Mouse (Mus musculus): ENCODE results near the gene Gng7. TPM values are rescaled to one million over a fixed set of nuclear protein-coding genes. Genes with fewer than 3 reads are reported as not detected.

The Gng7 gene
- total RNA-seq, 2 experiments from 2014 or later: 66.6 to 111 TPM

DNA sequence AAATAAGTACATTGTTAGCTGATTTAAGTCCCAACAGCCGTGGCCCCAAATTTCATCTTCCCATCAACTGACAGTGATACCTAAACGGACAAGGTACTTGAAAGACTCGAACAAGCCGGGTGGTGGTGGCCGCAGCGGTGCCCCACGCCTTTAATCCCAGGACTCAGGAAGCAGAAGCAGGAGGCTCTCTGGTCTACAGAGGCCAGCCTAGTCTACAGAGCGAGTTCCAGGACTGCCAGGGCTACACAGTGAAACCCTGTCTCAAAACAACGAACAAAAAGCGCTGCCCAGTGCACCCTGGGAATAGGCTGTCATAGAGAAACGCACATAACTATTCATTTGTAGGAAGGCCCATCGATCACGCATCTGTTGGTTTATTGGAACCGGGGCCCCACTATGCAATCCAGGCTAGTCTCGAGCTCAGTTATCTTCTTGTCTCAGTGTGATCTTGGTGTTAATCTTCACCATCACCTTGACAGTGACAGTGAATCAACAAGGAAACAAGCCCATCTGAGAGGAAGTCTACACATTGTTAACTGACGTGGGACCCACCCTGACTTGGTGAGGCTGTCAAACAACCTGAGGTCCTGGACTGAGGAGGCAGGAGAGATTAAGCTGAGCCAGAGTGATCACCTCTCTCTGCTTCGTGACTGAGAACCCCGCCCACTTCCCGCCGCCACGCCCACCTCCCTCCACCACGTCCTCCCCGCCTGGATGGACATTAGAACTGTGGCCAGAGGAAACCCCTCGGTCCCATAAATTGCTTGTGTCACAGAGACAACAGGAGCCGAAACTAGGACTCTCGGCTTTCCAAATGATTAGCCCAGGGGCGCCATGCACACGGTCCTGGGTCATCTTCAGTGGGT, 14.3 kb downstream of the Gng7 start:
- intact Hi-C loops (cut with DNase I): loop anchor here (1.0 kb wide), 2 partner anchors 37 to 41 kb away; partner anchors contain the start of gene Slc39a3
- TF ChIP-seq CTCF (IDR thresholded peaks at IDR 0.05): no peak
- H3K27ac ChIP-seq: peak overlapping the region; percentile 76
- H3K4me3 ChIP-seq: no peak overlapping the region
- no peak for DNase-seq (ENCODE audit: extremely low spot score in 1 of 2, low spot score in 2 of 2)

DNA sequence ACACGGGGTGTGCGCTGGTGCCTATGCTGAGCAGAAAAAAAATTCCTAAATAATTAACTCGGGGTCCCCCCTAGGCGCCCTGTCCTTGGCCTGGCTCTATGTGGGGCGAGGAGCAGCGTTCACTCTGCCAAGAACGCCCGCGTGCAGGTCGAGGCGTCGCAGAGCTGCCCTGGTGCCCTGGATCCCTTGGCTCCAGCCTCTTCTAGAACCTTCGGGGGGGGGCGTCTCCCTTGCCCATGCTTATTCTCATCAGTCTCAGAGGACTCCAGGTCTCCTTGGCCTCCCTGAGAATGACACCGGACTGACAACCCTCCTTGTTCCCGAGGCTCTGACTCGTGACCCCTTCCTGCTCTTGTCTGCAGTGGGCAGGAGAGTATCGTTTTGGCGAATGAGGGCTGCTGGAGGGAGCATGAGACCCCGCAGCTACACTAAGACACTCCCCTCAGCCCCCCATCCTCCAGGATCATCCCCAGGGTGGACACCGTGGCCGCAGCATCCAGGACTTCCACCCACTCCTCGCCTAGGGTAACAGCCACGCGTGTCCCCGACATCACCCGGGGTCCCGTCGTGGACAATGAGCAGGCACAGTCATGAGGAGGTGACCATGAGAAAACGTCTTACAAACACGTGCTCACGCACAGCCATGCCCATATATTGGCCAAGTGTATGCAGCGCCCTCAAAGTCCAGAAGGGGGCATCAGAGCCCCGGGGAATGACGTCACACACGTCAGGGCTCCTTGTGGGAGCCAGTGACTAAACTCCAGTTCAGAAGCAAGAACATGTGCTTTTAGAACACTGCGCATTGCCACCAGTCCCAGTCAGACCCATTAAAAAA, 15.2 kb downstream of the Gng7 start:
- H3K4me3 ChIP-seq: no peak overlapping the region
- peak; percentile 85 to 90 for DNase-seq (ENCODE audit: extremely low spot score in 1 of 2, low spot score in 2 of 2)
- H3K27ac ChIP-seq: peak overlapping the region; percentile 76; the same call in 1 of the 2 replicates
- TF ChIP-seq CTCF (IDR thresholded peaks at IDR 0.05): peak; percentile 94
- intact Hi-C loops (cut with DNase I): loop anchor here (1.0 to 5.0 kb wide), 4 partner anchors 38 to 172 kb away; partner anchors contain the start of genes Oaz1 and Slc39a3

DNA sequence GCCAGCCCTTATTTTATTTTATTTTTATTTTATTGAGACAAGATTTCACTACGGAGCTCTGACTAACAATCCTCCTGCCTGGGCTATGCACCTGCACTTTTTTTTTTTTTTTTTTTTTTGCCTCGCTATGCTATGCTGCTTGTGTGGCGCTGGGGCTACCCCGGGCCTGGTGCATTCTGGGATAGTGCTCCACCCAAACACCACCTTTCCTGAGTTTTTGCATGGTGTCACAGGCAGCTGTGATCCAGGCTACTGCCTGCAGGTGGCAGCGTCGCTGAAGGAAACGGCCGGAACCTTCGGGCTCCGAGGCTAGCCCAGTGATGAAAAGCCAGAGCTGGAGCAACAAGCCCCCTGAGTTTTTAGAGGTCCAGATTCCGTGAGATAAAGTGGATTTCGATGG, 16.0 kb downstream of the Gng7 start:
- intact Hi-C loops (cut with DNase I): loop anchor here (1.0 to 5.0 kb wide), 2 partner anchors 84 to 171 kb away; partner anchors contain the start of gene Oaz1
- Histone ChIP-seq H3K4me3 (no peak overlapping the region), H3K27ac (no peak overlapping the region)
- DNase-seq (ENCODE audit: extremely low spot score in 1 of 2, low spot score in 2 of 2): peak; percentile 64 to 77
- peak; percentile 73 for TF ChIP-seq CTCF (IDR thresholded peaks at IDR 0.05)

DNA sequence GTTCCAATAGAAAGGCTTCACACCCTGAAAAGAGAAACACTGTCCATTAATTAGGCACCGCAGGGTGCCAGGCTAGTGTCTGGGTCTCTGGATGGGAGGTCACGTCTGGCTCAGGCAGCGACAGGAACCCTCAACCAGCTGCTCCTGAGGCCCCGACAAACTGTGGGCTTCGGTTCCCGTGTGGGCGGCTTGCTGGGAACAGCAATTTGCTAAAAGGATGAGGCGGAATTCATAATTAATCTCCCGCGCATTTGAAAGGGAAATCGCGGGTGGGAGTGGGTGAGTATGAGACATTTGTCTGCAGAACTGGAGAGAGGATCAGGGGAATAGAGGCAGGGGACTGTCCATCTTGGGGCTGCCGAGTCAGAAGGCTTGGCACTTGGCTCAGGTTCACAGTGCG, 16.7 kb downstream of the Gng7 start:
- Histone ChIP-seq H3K4me3 (no peak overlapping the region), H3K27ac (no peak overlapping the region)
- intact Hi-C loops (cut with DNase I): loop anchor here (5.0 kb wide), 1 partner anchor 171 kb away; the partner anchor contains the start of gene Oaz1
- no peak for DNase-seq (ENCODE audit: extremely low spot score in 1 of 2, low spot score in 2 of 2)
- no peak for TF ChIP-seq CTCF (IDR thresholded peaks at IDR 0.05)

DNA sequence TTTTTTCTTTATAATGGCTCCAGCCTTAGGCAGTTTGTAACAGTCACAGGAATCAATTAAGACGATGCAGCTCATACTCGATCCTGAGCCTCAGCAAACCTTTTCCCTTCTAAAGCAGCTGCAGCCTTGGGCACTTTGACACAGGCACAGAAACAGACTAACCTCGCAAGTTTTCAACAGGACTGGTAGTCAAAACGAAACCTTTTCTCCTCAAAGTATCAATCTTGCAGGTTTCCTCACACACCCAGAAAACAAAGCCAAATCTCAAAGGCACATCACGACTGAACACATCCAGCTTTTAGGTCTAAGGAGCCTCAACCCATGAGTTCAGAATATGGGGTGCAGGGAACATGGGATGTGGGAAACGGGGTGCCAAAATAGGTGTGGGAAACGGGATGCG, 17.4 kb downstream of the Gng7 start:
- H3K27ac ChIP-seq: no peak overlapping the region
- DNase-seq (ENCODE audit: extremely low spot score in 1 of 2, low spot score in 2 of 2): no peak
- intact Hi-C loops (cut with DNase I): loop anchor here (5.0 kb wide), 1 partner anchor 170 kb away; the partner anchor contains the start of gene Oaz1

DNA sequence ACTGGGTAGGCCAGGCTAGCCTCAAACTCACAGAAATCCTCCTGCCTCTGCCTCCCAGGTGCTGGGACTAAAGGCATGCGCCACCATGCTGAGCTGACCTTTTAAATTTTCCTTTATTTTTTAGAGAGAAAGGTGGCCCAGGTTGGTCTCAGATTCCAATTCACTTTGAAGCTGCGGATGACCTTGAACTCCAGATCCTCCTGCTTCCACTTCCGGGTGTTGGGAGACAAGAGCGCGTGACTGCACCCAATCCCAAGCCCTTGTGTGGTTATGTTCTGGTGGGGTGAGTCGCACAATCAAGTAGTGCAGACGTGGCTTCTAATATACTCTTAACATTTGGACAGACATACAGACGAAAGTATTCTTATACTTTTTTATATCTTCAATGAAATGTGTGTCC, 18.2 kb downstream of the Gng7 start:
- intact Hi-C loops (cut with DNase I): loop anchor here (5.0 kb wide), 1 partner anchor 169 kb away; the partner anchor contains the start of gene Oaz1
- no peak overlapping the region for H3K27ac ChIP-seq
- H3K4me3 ChIP-seq: no peak overlapping the region
- DNase-seq (ENCODE audit: extremely low spot score in 1 of 2, low spot score in 2 of 2): no peak
- no peak for TF ChIP-seq CTCF (IDR thresholded peaks at IDR 0.05)

More for the DNA sequence above, 17.4 kb downstream of the Gng7 start:
- TF ChIP-seq CTCF (IDR thresholded peaks at IDR 0.05): no peak
- no peak overlapping the region for H3K4me3 ChIP-seq

DNA sequence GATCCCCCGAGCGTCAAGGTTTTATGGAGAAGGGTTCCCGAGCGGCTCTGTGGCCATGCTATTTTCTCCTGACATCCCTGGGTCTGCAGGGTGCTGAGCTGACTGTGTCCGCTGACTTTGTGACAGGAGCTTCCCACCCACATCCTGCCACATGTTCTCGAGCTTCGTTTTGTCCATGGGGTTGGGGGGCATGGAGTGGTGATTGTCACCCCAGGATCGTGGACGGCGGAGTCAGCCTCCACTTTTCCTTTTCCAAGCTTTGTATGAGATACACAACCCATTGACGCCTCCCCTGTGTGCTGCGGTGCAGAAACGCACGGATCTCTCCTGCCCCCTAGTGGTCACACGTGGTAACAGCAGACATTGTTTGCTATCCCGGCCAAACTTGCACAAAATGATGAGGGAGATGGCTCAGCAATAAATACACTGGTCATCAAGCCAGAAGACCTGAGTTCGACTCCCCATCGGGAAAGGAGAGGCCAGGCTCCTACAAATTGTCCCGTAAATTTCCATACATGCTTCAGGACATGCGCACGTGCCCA, 19.6 kb downstream of the Gng7 start:
- DNase-seq (ENCODE audit: extremely low spot score in 1 of 2, low spot score in 2 of 2): peak; percentile 84 to 89
- TF ChIP-seq CTCF (IDR thresholded peaks at IDR 0.05): peak; percentile 98
- Histone ChIP-seq H3K27ac (peak overlapping the region; percentile 7; the same call in 1 of the 2 replicates), H3K4me3 (peak overlapping the region; percentile 18)
- intact Hi-C loops (cut with DNase I): loop anchor here (2.0 to 5.0 kb wide), 2 partner anchors 114 to 168 kb away; partner anchors contain the start of gene Oaz1

DNA sequence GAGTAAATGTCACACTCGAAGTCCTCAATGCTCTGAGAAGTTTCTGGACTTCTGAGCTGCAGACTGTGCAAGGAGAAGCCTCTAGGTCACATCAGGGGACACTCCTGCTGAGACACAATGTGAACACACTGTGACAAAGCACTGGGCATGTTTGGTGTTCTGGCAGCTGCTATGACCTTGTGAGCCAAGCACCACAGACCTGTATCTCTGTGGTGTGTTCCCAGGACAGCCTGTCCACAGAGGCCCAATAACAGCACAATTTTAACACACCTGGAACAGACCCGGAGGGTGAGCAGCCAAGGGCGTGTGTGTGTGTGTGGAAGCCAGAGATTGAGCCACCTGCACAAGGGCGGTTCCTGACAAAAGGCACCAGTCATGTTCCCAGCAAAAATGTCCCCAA, 20.1 kb downstream of the Gng7 start:
- no peak for TF ChIP-seq CTCF (IDR thresholded peaks at IDR 0.05)
- intact Hi-C loops (cut with DNase I): loop anchor here (2.0 to 5.0 kb wide), 3 partner anchors 114 to 247 kb away; partner anchors contain the start of gene Oaz1
- DNase-seq (ENCODE audit: extremely low spot score in 1 of 2, low spot score in 2 of 2): no peak
- H3K4me3 ChIP-seq: peak overlapping the region; percentile 18; the same call in 1 of the 2 replicates
- peak overlapping the region; percentile 7; the same call in 1 of the 2 replicates for H3K27ac ChIP-seq

DNA sequence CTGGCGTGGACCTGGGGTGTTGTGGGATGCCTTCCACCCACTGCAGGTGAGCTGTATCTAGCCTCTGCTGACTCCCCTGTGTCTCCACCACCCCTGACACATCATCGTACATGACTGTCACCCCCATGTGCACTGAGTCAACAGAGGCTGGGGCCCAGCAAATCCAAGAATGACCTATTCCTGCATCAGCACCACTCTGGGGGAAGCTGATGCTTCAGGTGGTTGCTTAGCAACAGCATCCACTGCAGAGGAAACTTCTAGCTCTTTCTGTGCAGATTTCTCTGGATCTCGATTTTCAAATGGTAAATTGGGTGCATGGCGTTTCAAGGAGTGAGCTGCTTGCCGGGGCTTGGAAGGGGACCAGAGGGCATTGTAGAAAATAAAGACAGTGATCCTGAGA, 21.5 kb downstream of the Gng7 start:
- no peak for TF ChIP-seq CTCF (IDR thresholded peaks at IDR 0.05)
- intact Hi-C loops (cut with DNase I): loop anchor here (1.0 to 5.0 kb wide), 2 partner anchors 65 to 246 kb away; no protein-coding TSS in a partner anchor
- peak overlapping the region; percentile 24; the same call in 1 of the 2 replicates for H3K27ac ChIP-seq
- no peak overlapping the region for H3K4me3 ChIP-seq
- no peak for DNase-seq (ENCODE audit: extremely low spot score in 1 of 2, low spot score in 2 of 2)

DNA sequence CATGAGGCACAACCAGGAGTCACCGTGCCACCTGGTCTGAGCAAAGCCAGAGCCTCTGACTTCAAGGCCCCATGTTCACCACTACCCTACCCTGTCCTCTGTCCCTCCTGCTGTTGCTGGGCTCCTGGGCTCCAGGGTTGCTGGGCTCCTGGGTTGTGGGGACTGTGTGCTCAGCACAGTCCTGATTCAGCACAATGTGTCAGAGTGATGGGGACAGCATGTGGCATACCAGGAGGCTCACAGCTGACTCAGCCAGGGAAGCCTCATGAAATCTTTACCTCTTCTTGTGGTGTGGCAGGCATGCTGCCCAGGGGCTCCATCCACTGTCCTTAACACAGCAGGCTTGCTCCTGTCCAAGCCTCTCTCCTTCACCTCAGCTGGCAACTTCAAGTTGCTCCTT, 22.8 kb downstream of the Gng7 start:
- no peak for DNase-seq (ENCODE audit: extremely low spot score in 1 of 2, low spot score in 2 of 2)
- intact Hi-C loops (cut with DNase I): loop anchor here (5.0 kb wide), 1 partner anchor 245 kb away; no protein-coding TSS in a partner anchor

DNA sequence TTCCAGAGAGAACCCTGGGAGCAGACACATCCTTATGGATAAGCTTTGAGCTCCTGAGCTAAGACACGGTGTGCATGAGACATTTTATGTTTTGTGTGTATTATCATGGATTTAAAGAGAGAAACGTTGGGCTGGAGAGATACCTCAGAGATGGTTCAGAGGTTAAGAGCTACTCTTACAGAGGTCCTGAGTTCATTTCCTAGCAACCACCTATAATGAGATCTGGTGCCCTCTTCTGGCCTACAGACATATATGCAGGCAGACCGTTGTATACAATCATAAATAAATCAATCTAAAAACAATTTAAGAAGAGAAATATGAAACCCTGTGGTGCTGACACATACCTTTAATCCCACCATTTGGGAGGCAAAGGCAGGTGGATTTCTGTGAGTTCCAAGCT, 23.7 kb downstream of the Gng7 start:
- intact Hi-C loops (cut with DNase I): loop anchor here (5.0 kb wide), 1 partner anchor 244 kb away; no protein-coding TSS in a partner anchor
- peak; percentile 58 for TF ChIP-seq CTCF (IDR thresholded peaks at IDR 0.05)
- Histone ChIP-seq H3K4me3 (no peak overlapping the region), H3K27ac (no peak overlapping the region)
- no peak for DNase-seq (ENCODE audit: extremely low spot score in 1 of 2, low spot score in 2 of 2)

More for the DNA sequence above, 22.8 kb downstream of the Gng7 start:
- H3K27ac ChIP-seq: no peak overlapping the region
- no peak for TF ChIP-seq CTCF (IDR thresholded peaks at IDR 0.05)
- no peak overlapping the region for H3K4me3 ChIP-seq
